Mouse (Mus musculus) fibroblast of lung, adult 2 months (primary cell): Measurements from ENCODE around the gene Nsf.

Experiments
- DNase-seq: peaks from one replicate; pipeline ENCODE4 v3.0.0-alpha.2; 2011; ENCODE audit warnings: low read depth

The Nsf gene

GRCm38 (mm10) chr11:103772505-103773386 lies 181.1 kb downstream of the Nsf start:
- no peak for DNase-seq
